Mouse (Mus musculus) adrenal gland, postnatal 10 days (tissue): Measurements from ENCODE around the gene Tcf25. TPM values are rescaled to one million over a fixed set of nuclear protein-coding genes. Genes with fewer than 3 reads are reported as not detected.
"Not testable (repeated sequence)": the region's sequence is repeated elsewhere in the genome, so short reads cannot be mapped to it uniquely, and the experiment has no call there.

ENCODE experiments used
- DNase-seq: peaks from one replicate; pipeline ENCODE4 v3.0.0; 2021; ENCODE audit warnings: mixed read lengths
- total RNA-seq, 2 experiments: library from RNA; stranded (reverse); gene quantifications; 2 replicates each; pipeline ENCODE4 v1.2.3; 2021

The Tcf25 gene
- total RNA-seq, 2 experiments from 2014 or later = 177 TPM

DNA sequence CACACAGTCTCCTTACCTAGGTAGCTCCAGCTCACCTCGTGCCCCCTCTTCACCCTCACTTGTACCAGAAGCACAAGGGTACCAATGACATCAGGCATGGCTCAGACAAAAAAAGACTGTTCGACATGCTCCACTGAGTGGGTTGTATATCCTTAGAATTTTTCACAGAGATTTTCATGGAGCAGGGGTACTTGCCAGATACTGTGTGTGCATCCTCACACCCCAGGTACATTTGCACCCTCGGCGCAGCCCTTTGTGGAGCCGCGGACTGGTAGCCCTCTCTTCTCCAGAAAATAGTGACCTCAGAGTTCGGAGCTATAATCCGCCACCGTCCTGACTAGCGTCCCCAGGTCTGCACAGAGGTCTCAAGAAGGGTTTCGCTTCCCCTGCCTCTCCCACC is 37.2 kb downstream of the Tcf25 start:
- no peak for DNase-seq

DNA sequence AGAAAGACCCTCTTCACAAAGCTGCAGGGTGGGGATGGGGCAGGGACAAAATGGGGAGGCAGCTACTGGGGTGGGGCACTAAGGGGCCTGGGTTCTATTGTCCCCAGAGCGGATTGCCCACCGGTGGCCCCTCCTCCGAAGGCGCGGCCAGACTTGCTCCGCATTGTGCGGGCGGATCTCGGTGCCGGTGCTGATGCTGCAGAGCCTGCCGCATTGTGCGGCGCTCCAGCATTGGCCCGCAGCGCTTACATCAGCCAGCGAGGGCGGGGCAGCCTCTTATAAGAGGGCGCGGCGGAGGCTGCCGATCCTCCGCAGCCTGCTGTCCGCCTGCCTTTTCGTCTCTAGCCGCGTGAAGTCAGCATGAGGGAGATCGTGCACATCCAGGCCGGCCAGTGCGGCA is 37.7 kb downstream of the Tcf25 start, which contains the start of gene Tubb3:
Gene Tubb3 (plus strand): TSS at position 179 of the 400 bp plus-strand sequence.
- DNase-seq = peak; percentile 69

DNA sequence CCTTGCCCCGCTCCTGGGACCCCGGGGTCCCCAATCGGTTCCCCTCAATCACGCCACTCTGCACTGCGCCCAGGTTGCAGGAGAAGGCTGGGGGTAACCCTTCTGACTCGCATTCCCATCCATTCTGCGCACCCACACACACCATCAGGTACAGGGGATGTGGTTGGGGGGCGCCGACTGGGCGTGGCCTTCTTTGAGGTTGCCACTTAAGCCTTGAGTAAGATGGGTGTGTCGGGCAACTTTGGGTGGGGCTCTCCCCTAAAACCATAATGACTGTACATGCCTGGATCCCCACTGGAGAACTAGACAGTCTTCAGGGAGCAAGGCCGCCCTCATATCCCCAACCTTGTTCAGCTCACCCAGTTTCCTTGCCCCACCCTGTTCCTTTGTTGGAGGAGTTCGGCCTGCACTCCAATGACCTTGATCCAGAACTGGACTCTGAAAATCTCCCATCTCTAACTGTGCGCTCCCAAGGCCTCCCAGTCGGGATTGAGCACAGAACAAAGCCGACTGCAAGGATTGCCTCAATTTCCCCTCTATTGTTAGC is 38.3 kb downstream of the Tcf25 start:
- DNase-seq = no peak

DNA sequence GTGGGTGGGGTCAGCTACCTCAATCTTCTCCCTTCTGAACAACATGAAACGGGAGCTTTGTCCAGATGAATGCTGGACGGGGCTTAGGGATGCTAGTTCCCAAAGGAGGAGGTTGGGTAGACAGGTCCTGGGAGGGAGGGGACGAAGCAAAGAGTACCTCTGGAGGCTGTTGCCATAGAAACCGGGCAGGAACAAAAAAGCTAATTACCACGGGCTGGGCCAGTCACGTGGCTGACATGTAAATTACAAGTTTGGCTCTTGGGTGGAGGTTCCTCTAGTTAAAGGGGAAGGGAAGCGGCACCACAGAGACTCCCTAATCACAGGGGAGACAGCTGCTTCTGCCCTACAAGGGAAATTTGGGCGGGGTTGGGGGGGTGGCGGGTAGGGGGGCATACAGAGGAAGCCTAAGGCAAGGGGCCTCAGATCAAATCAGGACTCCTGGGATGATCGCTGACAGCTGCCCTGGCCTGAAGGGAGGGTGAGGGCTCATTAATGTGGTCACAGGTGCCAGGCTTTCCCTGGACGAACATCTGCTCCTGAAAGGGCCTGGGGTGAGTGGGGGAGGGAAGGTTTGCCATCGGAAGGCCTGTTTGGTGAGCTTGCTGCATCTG is 39.1 kb downstream of the Tcf25 start:
- no peak for DNase-seq

DNA sequence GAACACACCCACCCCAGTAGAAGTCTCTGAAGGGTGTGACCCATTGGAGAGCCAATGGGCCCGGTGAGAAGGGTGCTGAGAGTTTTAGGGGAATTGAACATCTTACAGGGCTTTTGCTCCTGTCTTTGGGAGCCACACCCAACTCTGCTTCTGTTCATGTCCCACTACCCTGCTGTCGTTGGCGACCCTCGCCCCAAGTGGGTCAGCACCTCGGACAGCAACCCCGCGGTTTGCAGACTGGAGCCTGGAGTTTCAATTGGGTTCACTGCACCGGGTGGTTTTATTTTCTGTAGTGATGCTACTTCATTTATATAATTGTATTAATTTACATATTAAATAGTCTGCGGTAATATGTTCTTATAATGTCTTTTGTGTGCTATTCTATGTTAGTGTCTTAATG is 40.7 kb downstream of the Tcf25 start:
- DNase-seq = no peak

DNA sequence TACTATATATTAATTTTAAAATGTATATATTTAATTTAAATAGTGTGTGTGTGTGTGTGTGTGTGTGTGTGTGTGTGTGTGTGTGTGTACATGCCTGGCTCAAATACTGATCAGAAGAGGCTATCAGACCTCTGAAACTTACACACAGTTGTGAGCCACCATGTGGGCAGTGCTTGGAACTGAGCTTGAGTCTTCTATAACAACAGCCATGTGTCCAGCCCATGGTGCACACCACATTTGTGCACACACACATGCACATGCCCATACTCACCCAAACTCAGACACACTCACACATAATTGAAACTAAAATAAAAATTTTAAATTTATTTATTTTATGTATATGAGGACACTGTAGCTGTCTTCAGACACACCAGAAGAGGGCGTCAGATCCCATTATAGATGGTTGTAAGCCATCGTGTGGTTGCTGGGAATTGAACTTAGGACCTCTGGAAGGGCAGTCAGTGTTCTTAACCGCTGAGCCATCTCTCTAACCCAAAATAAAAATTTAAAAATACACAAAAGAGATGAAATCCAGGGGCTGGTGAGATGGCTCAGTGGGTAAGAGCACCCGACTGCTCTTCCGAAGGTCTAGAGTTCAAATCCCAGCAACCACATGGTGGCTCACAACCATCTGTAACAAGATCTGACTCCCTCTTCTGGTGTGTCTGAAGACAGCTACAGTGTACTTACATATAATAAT is 41.6 kb downstream of the Tcf25 start:
- not testable (repeated sequence) for DNase-seq

DNA sequence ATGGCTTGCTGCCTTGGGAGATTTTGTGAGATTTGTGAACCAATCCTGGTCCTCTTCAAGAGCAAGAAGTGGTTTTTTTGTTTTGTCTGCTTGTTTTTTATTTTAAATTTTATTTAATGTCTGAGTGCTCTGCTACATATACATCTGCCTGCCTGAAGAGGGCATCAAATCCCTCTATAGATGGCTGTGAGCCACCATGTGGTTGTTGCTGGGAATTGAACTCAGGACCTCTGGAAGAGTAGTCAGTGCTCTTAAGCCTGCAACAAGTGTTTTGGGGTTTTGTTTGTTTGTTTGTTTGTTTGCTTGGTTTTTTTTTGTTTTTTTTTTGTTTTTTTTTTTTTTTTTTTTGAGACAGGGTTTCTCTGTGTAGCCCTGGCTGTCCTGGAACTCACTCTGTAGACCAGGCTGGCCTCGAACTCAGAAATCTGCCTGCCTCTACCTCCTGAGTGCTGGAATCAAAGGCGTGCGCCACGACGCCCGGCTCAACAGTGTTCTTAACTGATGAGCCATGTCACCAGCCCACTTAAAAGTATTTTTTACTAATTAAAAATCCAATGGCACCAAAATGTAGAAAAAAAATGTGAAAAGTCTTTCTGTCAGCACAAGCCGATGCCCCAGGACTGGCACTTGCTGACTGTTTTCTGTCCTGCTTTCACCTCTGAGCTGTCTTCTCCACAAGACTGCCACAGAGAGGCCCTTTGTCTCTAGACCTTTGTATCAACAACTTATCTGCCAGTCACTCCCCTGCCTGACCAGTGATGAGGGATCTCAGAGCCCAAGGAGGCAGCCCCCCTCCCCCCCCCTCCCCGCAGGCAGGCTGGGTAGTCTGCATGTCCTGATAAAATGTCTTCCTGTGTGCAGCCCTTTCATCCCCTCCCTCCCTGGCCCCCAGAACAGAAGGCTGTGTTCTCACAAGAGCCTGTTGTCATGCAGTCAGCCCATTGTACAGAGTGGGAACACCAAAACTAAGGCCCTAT is 42.7 kb downstream of the Tcf25 start:
- no peak for DNase-seq

DNA sequence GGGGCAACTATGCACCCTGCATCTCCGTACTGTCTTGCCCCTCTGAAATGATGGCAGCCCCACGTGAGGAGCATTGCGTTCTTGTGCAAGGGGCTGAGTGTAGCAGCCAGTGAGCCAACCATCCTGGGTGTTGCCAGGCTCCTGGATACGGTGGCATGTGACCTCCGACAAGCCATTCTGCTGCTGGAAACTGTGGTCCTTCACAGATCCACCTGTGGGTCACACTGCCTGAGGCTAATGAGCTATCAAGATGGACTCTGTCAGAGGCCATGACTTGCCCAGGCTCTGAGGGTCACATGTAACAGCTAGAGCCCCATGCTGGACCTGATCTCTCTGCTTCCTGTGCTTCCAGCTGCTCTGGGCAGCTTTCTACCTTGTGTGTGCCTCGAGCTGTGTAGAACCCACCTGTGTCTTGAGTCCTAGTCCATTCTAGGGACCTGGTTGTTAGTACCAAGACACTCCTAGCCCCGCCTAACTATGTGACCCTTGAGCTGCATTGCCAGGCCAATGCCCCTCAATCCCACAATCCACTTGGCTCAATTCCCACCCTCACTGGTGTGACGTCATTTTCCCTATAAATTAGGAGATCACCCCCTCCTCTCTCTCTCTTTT is 43.5 kb downstream of the Tcf25 start:
- DNase-seq = no peak

DNA sequence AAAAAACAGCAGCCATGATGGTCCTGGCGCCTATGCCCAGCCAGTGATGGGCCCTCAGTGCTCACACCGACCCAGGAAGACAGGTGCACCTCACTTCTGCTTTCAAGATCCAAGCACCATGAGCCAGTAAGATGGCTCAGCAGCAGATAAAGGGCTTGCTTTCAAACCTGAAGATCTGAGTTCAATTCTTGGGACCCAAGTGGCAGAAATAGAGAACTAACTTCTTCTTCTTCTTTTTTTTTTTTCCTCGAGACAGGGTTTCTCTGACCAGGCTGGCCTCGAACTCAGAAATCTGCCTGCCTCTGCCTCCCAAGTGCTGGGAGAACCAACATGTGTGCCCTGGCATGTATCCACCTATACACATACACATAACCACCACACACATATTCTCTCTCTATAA is 46.2 kb downstream of the Tcf25 start:
- DNase-seq = no peak

DNA sequence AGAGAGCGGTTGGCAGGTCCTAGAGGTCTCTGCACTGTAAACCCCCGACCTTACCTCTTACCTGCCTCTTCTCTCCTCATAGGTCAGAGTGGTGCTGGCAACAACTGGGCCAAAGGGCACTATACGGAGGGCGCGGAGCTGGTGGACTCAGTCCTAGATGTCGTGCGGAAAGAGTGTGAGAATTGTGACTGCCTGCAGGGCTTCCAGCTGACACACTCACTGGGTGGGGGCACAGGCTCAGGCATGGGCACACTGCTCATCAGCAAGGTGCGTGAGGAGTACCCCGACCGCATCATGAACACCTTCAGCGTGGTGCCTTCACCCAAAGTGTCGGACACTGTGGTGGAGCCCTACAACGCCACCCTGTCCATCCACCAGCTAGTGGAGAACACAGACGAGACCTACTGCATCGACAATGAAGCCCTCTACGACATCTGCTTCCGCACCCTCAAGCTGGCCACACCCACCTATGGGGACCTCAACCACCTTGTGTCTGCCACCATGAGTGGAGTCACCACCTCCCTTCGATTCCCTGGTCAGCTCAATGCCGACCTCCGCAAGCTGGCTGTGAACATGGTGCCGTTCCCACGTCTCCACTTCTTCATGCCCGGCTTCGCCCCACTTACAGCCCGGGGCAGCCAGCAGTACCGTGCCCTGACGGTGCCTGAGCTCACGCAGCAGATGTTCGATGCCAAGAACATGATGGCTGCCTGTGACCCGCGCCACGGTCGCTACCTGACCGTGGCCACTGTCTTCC is 47.1 kb downstream of the Tcf25 start:
- no peak for DNase-seq

DNA sequence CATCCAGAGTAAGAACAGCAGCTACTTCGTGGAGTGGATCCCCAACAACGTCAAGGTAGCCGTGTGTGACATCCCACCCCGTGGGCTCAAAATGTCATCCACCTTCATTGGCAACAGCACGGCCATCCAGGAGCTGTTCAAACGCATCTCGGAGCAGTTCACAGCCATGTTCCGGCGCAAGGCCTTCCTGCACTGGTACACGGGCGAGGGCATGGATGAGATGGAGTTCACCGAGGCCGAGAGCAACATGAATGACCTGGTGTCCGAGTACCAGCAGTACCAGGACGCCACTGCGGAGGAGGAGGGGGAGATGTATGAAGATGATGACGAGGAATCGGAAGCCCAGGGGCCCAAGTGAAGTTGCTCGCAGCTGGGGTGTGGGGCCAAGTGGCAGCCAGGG is 47.8 kb downstream of the Tcf25 start:
- no peak for DNase-seq

DNA sequence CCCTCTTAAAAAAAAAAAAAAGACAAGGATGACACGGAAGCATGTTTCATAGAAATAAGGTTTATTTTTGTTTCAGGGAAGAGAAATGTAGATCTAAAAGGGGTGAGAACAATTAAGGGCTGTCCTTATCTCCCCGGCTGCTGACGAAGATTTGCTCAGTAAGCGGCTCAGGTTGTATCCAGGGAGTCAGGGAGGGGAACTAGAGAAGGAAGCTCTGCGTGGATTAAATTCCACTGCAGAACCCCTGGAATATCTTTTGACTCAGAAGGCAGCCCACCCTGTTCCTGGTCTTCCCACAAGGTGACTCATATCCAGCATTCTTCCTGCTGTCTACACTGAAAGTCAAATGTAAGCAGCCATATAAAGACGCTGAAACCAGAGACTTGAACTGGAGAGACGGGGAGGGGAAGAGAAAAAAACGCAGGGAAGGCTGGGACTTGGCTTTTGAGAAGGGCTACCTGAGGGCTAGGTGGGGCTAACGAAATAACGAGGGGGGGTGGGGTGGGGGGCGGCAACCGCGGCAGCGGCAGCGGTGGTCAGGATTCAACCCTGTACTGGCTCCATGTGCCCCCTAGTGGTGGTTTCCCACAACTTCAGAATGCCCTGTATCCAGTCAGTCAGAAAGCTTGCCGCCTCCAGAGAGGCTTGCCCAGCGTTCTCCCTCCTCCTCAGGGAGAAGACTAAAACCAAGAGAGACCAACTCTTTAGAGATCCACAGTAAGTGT is 48.7 kb downstream of the Tcf25 start:
- peak; percentile 81 for DNase-seq

DNA sequence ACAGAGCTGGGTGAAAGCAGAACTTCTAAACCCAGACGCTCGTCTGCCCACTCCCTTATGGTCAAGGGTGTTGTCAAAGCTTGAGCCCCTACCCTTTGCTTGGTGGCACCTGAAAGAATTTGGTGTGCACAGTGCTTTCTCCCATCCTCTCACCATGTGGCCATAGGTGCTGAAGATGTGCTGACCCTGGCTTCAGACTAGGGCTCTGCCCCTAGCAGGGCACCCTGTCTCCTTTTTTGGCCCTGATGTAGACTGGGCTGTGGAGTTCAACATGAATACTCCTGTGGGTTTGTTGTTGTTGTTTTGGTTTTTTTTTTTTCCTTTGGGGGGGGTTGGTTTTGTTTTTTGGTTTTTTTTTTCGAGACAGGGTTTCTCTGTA is 49.2 kb downstream of the Tcf25 start:
- no peak for DNase-seq

DNA sequence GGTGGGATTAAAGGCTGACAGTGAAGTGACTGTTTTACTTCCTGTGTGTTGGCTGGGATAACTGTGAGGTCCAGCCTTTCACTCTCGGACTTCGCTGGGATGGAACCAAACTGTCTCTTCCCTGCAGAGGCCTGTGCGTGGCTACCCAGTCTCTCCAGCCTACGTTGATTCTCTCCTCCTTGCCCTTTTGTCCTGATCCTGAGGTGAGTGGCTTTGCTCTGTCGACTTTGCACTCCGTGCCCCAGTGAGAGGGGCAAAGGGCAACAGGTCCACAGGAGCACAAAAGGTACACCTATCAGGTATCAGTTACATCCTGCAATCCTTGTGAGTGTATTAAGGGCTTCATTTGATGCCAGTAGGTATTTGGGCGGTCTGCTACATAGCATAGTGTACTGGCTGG is 49.9 kb downstream of the Tcf25 start, which contains the start of gene Def8:
Gene Def8 (plus strand): TSS at position 87 of the 400 bp plus-strand sequence.
- DNase-seq = no peak

DNA sequence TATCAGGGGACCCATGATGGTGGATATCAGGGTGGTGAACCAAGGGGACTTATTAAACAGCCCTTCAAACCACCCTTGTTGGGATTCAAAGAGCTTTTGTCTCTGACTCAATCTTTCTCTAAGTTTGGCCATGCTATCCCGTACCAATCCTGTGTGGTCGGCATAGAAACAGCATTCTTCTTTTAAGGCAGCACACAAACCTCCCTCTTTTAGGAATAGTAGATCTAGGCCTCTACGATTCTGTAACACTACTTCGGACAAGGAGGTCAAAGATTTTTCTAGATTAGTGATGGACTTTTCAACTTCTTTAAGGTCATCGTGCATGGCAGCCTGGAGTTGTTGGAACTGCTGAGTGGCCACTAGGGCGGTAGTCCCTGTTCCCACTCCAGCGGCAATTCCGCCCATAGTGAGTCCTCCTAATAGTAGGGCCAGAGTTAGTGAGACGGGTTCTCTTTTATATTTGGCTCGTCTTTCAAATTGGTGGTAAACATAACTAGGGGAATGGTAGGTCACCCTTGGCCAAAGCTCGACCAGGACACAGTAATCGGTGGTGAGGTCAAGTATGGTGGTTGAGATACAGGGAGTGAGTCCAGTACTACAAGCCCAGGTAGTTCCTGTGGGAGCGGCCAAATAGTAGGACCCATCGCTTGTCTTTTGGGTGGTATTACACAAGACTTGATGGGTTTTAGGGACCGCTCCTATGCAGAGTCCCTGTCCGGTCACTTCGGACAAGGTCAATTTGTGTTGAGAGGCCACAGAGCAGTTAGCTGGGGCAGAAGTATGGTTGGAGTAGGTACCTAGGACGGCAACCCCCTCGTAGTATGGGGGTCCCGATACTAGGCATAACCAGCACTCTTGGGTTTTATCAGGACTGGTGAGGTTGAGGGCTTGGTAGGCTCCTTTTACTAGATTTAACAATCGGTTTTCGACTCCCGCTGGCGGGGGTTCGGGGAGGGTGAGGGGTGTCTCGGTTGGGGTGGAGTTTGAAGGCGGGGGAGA is 53.3 kb downstream of the Tcf25 start:
- DNase-seq = no peak

DNA sequence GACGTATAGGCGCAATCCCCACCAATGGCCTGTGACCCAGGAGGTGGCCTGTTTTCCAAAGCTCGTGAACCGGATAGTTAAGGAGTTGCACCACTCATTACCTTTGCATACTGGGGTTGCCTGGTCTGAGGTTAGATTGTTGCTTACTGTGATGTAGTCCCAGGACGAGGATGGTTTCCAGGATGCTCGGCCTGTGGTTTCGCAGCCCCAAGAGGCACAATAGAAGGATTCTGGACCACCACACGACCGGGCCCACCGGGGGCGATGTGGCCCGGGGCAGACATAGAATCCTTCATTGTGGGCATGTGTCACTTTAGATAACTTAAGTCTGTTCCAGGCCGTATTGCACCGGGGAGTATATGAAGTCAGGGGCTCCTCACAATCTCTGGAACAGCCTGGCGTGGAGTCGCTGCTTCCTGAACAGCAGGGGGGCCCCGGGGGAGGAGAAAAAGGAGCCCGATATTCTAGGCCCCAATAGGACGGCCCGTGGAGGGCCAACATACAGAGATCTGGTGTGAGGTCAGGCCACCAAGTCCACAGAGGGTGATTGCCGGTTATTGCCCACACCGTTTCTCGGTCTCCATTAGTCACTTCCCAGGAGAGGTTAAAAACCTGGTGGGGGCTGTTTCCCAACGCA is 54.2 kb downstream of the Tcf25 start:
- DNase-seq = no peak

DNA sequence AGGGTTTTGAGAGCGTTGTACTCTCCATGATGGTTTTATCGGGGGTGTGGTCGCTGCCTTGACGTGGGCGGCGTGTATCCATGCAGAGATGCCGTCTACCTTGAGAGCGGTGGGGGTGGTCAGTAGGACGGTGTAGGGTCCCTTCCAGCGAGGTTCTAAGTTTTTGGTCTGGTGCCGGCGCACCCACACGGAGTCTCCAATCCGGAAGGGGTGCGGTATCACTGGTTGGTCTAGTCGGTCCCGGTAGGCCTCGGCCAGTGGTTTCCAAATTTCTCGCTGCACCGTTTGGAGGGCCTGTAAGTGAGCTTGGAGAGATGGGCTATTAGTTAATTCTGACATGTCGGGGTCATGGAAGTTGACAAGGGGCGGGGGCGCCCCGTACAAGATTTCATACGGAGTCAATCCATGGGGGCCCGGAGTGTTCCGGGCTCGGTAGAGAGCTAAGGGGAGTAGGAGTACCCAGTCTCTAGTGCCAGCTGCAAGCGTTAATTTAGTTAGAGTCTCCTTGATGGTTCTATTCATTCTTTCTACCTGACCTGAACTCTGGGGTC is 54.9 kb downstream of the Tcf25 start:
- DNase-seq = no peak

DNA sequence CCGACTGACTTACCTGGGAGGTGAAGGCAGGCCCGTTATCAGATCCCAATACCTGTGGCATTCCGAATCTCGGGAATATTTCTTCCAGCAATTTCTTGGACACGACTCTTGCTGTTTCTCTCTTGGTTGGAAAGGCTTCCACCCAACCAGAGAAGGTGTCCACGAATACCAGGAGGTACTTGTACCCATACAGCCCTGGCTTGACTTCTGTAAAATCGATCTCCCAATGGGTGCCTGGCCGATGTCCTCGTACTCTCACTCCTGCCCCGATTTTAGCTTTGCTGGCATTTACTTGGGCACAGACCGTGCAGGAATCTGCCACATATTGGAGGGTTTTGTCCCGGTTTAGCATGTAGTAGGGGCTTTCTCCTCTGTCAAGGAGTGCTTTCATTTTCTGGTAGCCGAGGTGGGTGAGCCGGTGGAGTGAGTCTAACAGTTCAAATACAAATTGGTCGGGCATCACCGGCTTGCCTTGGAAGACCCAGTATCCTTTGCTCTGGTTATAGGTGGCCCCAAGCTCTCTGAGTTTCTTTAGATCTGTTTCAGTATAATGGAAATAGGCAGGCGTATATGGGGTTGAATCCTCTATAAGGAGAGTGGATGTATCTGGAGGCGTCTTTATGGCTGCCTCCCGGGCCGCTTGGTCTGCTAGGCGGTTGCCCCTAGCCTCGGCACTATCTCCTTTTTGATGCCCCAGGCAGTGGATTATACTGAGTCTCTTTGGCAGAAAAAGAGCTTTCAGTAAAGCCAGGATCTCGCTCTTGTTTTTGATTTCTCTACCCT is 55.6 kb downstream of the Tcf25 start:
- no peak for DNase-seq
